ENCODE assay signal across 23 mouse cellular contexts in genomic region chr10:77502967-77503922, GRCm38 (mm10). TPM values are rescaled to one million over a fixed set of nuclear protein-coding genes. Genes with fewer than 3 reads are reported as not detected.
DNase-seq lines count a peak whose midpoint lies in the region; ATAC-seq and TF ChIP-seq lines count a peak whose summit lies in the region.
"Had no signal": no experiment of that assay in that cellular context is flagged by ENCODE, and none has a peak within 500 bp of the region (broad histone marks: within the 10 kb centered on the region; RNA-seq: fewer than 3 reads in every experiment).

No protein-coding gene starts in this region.

- H3K9me3 ChIP-seq in kidney, embryonic 16.5 days (ENCODE audit: low read length): no peaks in the 10 kb centered on the region
- no peaks in the 10 kb centered on the region for H3K9me3 ChIP-seq in lung, embryonic 14.5 days (ENCODE audit: low read depth, low read length)
- H3K9me3 ChIP-seq: embryonic facial prominence, embryonic 12.5 days; forebrain, embryonic 13.5 days; hindbrain, embryonic 15.5 days; megakaryocyte, embryonic 14.5 days; neural tube, embryonic 13.5 days had no signal

- WGBS in kidney, embryonic 16.5 days: 57% methylated on average over 25 of the region's 25 CpGs
- WGBS in lung, embryonic 14.5 days: 56% methylated on average over 25 of the region's 25 CpGs

- DNase-seq in cerebellum, adult 9-11 months: peak; percentile 70
- DNase-seq in cerebellum, adult 9-10 months: no peak
- no peak for DNase-seq in kidney, adult 8-10 months
- DNase-seq in lung, embryonic 14.5 days: peak; percentile 92
- no peak for DNase-seq in lung, postnatal 14 days
- DNase-seq in lung, postnatal 10 days: peak; percentile 65
- no peak for DNase-seq in adrenal gland, adult 2 months
- DNase-seq: adrenal gland, postnatal 36 days; gastrocnemius, postnatal 25 days; heart, adult 2 months; heart, postnatal 36 days; midbrain, embryonic 14.5 days; thymus, postnatal 14 days had no signal

- H3K36me3 ChIP-seq in kidney, embryonic 16.5 days (ENCODE audit: insufficient read depth, low read length): peaks cover 31% of the 10 kb centered on the region
- H3K36me3 ChIP-seq in lung, embryonic 14.5 days (ENCODE audit: insufficient read depth): peaks cover 72% of the 10 kb centered on the region

- no peak overlapping the region for H3K9ac ChIP-seq in kidney, embryonic 16.5 days (replicated peaks; ENCODE audit: low read length)
- H3K9ac ChIP-seq in lung, embryonic 14.5 days: no peak overlapping the region
- H3K9ac ChIP-seq: embryonic facial prominence, embryonic 12.5 days; forebrain, embryonic 13.5 days; hindbrain, embryonic 15.5 days; liver, embryonic 14.5 days; neural tube, embryonic 13.5 days had no signal

- H3K27me3 ChIP-seq in kidney, embryonic 16.5 days (ENCODE audit: insufficient read depth, low read length): no peaks in the 10 kb centered on the region
- no peaks in the 10 kb centered on the region for H3K27me3 ChIP-seq in lung, embryonic 14.5 days (ENCODE audit: insufficient read depth, low read length)
- H3K27me3 ChIP-seq: CH12.LX; embryonic facial prominence, embryonic 12.5 days; forebrain, embryonic 13.5 days; hindbrain, embryonic 15.5 days; megakaryocyte, embryonic 14.5 days; neural tube, embryonic 13.5 days had no signal

- peaks cover 38% of the 10 kb centered on the region for H3K4me1 ChIP-seq in kidney, embryonic 16.5 days (ENCODE audit: insufficient read depth, low read length)
- H3K4me1 ChIP-seq in lung, embryonic 14.5 days (ENCODE audit: insufficient read depth): peaks cover 13% of the 10 kb centered on the region; the same call in 1 of the 2 replicates
- H3K4me1 ChIP-seq: embryonic facial prominence, embryonic 12.5 days; forebrain, embryonic 13.5 days; hindbrain, embryonic 15.5 days; neural tube, embryonic 13.5 days had no signal

- ATAC-seq in kidney, embryonic 16.5 days (ENCODE audit: low FRiP score, low TSS enrichment): peak; percentile 50
- peak; percentile 77 for ATAC-seq in lung, embryonic 14.5 days (ENCODE audit: insufficient read depth)
- ATAC-seq: forebrain, embryonic 13.5 days; intestine, embryonic 16.5 days had no signal

- H3K27ac ChIP-seq in kidney, embryonic 16.5 days (ENCODE audit: low read length): peak overlapping the region; percentile 5; the same call in 1 of the 2 replicates
- peak overlapping the region; percentile 80 for H3K27ac ChIP-seq in lung, embryonic 14.5 days (ENCODE audit: low read depth)
- H3K27ac ChIP-seq: embryonic facial prominence, embryonic 12.5 days; forebrain, embryonic 13.5 days; heart, adult 2 months; hindbrain, embryonic 15.5 days; liver, embryonic 14.5 days; neural tube, embryonic 13.5 days had no signal

- H3K4me2 ChIP-seq in kidney, embryonic 16.5 days (replicated peaks; ENCODE audit: low read depth, low read length): no peak overlapping the region
- no peak overlapping the region for H3K4me2 ChIP-seq in lung, embryonic 14.5 days
- H3K4me2 ChIP-seq: embryonic facial prominence, embryonic 12.5 days; forebrain, embryonic 13.5 days; hindbrain, embryonic 15.5 days; neural tube, embryonic 13.5 days had no signal

- no peak overlapping the region for H3K4me3 ChIP-seq in kidney, embryonic 16.5 days (ENCODE audit: low read length)
- H3K4me3 ChIP-seq in lung, embryonic 14.5 days (ENCODE audit: low read depth, low read length): no peak overlapping the region
- H3K4me3 ChIP-seq: embryonic facial prominence, embryonic 12.5 days; erythroblast, embryonic 14.5 days; forebrain, embryonic 13.5 days; heart, adult 2 months; hindbrain, embryonic 15.5 days; megakaryocyte, embryonic 14.5 days; neural tube, embryonic 13.5 days had no signal

- TF ChIP-seq CTCF in lung, embryonic 14.5 days (IDR thresholded peaks at IDR 0.05; ENCODE audit: low read depth): no peak

RNA-seq across cellular contexts. Expression of gene Fam207a, which starts 12.3 kb away (rescaled TPM):
- polyA plus RNA-seq in kidney, embryonic 16.5 days (2015; fragmentation: Nextera tagmentation; extraction: Ambion mirVana): 36.5 and 36.6 TPM in 2 replicates
- 38.4 and 43.8 TPM in 2 replicates for polyA plus RNA-seq in lung, embryonic 14.5 days (2014; fragmentation: Nextera tagmentation; extraction: Ambion mirVana)
- 10 to 100 TPM; 17.9 to 21.0 TPM for total RNA-seq in adrenal gland, adult 2 months (2021)
- polyA plus RNA-seq in adrenal gland, adult 2 months (2012; rRNA removed): 26.4 and 30.5 TPM in 2 replicates

RNA-seq across cellular contexts. Expression of gene Itgb2, which starts 26.8 kb away (rescaled TPM):
- polyA plus RNA-seq in kidney, embryonic 16.5 days (2015; fragmentation: Nextera tagmentation; extraction: Ambion mirVana): 1.6 and 1.7 TPM in 2 replicates
- 2.0 and 3.0 TPM in 2 replicates for polyA plus RNA-seq in lung, embryonic 14.5 days (2014; fragmentation: Nextera tagmentation; extraction: Ambion mirVana)
- 1 to 10 TPM; 9.5 to 9.8 TPM for total RNA-seq in adrenal gland, adult 2 months (2021)
- polyA plus RNA-seq in adrenal gland, adult 2 months (2012; rRNA removed): 5.1 and 7.4 TPM in 2 replicates

Comparison
In these comparisons a context has a peak if more than half of its experiments do, and no peak if none do; other contexts are left out.
1. DNase-seq: peak in cerebellum, adult 9-11 months (single experiment), lung, embryonic 14.5 days (single experiment) and lung, postnatal 10 days (single experiment); none in cerebellum, adult 9-10 months (single experiment), kidney, adult 8-10 months (0 of 2), lung, postnatal 14 days (single experiment) and adrenal gland, adult 2 months (single experiment).